Mouse (Mus musculus): ENCODE results near the gene Hba-a1.

DNA sequence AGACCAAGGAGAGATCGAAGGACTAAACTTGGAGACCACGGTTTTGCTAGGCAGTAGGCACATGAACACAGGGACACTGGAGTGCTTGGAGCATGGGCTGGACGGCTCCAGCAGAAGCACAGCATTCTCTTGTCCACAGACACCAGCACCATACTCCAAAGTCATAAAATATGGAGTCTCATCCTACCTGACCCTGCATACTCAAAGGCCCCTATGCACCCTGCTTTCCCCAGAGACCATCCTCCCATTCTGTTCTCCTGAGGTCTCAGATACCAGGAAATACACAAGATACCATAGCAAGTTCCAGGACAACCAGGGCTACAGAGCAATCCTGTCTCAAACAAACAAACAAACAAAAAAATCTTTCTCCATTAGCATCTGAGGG, 45.9 kb upstream of the Hba-a1 start:
- TF ChIP-seq POLR2A (IDR thresholded peaks at IDR 0.05; ENCODE audit: borderline replicate concordance, extremely low read depth, insufficient read depth, insufficient read length, poor library complexity, severe bottlenecking) (no peak), CTCF (IDR thresholded peaks at IDR 0.05; ENCODE audit: borderline replicate concordance, extremely low read depth, insufficient read depth, insufficient read length) (no peak)
